Mouse (Mus musculus) kidney, adult 2 months (tissue): ENCODE results near the gene Hyou1.

Source experiments
- CTCF ChIP-seq: fragments of 200-500 bp; conservative IDR thresholded peaks from 2 replicates; pipeline ENCODE4 v1.5.1; 2011; ENCODE audit warnings: low read depth, mild to moderate bottlenecking, control low read depth, low read length, moderate library complexity, mixed read lengths; ENCODE audit not compliant: insufficient read depth, insufficient read length
- POLR2A ChIP-seq: fragments of 200-500 bp; IDR thresholded peaks from one replicate; pipeline ENCODE4 v1.6.1; 2011; ENCODE audit warnings: low read depth, low read length, control low read depth

GRCm38 (mm10) chr9:44341487-44341886 lies 37.8 kb upstream of the Hyou1 start:
- TF ChIP-seq POLR2A (no peak), CTCF (no peak)
